Mouse (Mus musculus) stomach, postnatal 0 days (tissue): ENCODE results near the gene Plekhd1.

ENCODE experiments used
- CTCF ChIP-seq: IDR thresholded peaks from 2 replicates; pipeline ENCODE4 v1.5.1; 2016; ENCODE audit warnings: antibody characterized with exemption, low read depth, mild to moderate bottlenecking, moderate library complexity
- EP300 ChIP-seq: optimal IDR thresholded peaks from 2 replicates; pipeline ENCODE3; 2016; ENCODE audit warnings: antibody characterized with exemption

GRCm38 (mm10) chr12:80769697-80770096 is 77.3 kb downstream of the Plekhd1 start:
- peak; percentile 98 for TF ChIP-seq CTCF
- no peak for TF ChIP-seq EP300
